Mouse (Mus musculus) olfactory bulb, adult 2 months (tissue): ENCODE results near the gene Klhl15. TPM values are rescaled to one million over a fixed set of nuclear protein-coding genes. Genes with fewer than 3 reads are reported as not detected.
"Not testable (repeated sequence)": the region's sequence is repeated elsewhere in the genome, so short reads cannot be mapped to it uniquely, and the experiment has no call there.

Experiments used
- H3K27ac ChIP-seq: fragments of 200-500 bp; 2 replicates; pipeline ENCODE4 v1.5.1; 2012; ENCODE audit warnings: low read depth, low read length; ENCODE audit not compliant: insufficient read depth
- H3K4me1 ChIP-seq: fragments of 200-500 bp; 2 replicates; pipeline ENCODE4 v1.6.1; 2012; ENCODE audit warnings: low read length; ENCODE audit not compliant: control insufficient read depth, insufficient read depth
- H3K4me3 ChIP-seq: fragments of 200-500 bp; 2 replicates; pipeline ENCODE4 v1.5.1; 2012; ENCODE audit warnings: mild to moderate bottlenecking, low read depth, low read length, moderate library complexity; ENCODE audit not compliant: insufficient read depth
- CTCF ChIP-seq: fragments of 200-500 bp; IDR thresholded peaks from 2 replicates; pipeline ENCODE4 v1.5.1; 2012; ENCODE audit warnings: low read depth, mild to moderate bottlenecking, low read length, moderate library complexity; ENCODE audit not compliant: insufficient read depth
- POLR2A ChIP-seq: fragments of 200-500 bp; IDR thresholded peaks from 2 replicates; pipeline ENCODE4 v1.6.1; 2012; ENCODE audit warnings: mild to moderate bottlenecking, low read depth, low read length, moderate library complexity; ENCODE audit not compliant: insufficient read depth
- WGBS: fragments of 180-500 bp; shearing (Covaris S2); methylation state at CpG from one replicate; pipeline ENCODE4 v1.1.7; 2018; 5-methylcytosine and 5-hydroxymethylcytosine counted together
- polyA plus RNA-seq: library from polyadenylated mRNA; stranded (reverse); fragments of >200 nt; gene quantifications from 2 replicates; pipeline ENCODE4 v1.2.4, GENCODE M21; 2012; ENCODE audit warnings: low replicate concordance; ENCODE audit not compliant: missing spikeins, insufficient read depth, insufficient read length

Gene Klhl15
- polyA plus RNA-seq: not detected in 2 replicates

DNA sequence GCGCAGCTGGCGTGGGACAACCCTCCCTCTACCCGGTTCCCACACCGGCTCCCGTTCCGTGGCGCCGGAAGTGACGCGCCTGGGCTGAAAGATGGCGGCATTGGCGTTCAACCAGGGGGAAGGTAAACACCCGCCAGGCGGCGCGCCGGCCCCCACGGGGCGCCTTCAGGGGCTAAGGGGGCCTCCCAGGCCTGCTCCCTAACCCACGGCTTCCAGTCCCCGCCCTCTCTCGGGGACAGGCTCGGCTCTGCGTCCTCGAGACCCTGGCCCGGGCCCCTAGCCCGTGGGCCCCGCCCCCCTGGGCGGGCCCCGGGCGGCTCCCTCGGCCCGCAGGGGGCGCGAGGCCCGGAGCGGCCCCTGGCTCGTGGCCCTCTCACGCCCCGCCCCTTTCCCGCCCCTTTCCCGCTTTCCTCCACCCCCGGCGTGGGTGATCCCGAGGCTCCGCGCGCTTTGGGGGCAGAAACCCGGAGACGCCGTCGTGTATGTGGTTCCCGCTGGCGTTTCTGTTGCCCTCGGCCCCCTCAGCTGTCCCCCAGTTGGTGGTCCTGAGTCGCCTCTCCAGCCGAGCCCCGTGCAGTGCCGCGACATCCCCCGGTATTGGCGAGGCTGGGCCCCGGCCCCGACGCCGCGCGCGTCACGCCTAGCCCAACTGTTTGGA is at the start of gene Klhl15:
TSS of gene Klhl15 (plus strand) at position 68 of the 658 bp plus-strand sequence.
- peak within 1 kb of the TSS; percentile 80 for H3K27ac ChIP-seq
- 0 out of 2 replicates have a peak, but pooled peaks have one; percentile 21 for TF ChIP-seq CTCF
- no peak; the same call in 1 of the 2 replicates for TF ChIP-seq POLR2A
- no peaks in the 10 kb centered on the region for H3K4me1 ChIP-seq
- peak within 1 kb of the TSS; percentile 94 for H3K4me3 ChIP-seq
- WGBS: 5% methylated on average over 51 of the region's 70 CpGs

GRCm38 (mm10) chrX:94185156-94185555 is 49.2 kb upstream of the Klhl15 start:
- WGBS: 43% methylated on average over 1 of the region's 1 CpGs
- no peak overlapping the region for H3K27ac ChIP-seq
- TF ChIP-seq CTCF (no peak), POLR2A (no peak)
- H3K4me3 ChIP-seq: no peak overlapping the region
- H3K4me1 ChIP-seq: no peaks in the 10 kb centered on the region

- WGBS: 74% methylated on average over 4 of the region's 4 CpGs
- not testable (repeated sequence) for H3K4me3 ChIP-seq, H3K27ac ChIP-seq, H3K4me1 ChIP-seq
These were observed 40.5 kb upstream of the Klhl15 start for GRCm38 (mm10) chrX:94193901-94194300.

- TF ChIP-seq CTCF (no peak), POLR2A (no peak)
- H3K4me1 ChIP-seq: no peaks in the 10 kb centered on the region
- H3K4me3 ChIP-seq: no peak overlapping the region
- WGBS: 83% methylated on average over 5 of the region's 5 CpGs
- H3K27ac ChIP-seq: no peak overlapping the region
These were observed 36.6 kb upstream of the Klhl15 start for GRCm38 (mm10) chrX:94197789-94198188.

- TF ChIP-seq CTCF (no peak), POLR2A (no peak)
- no peaks in the 10 kb centered on the region for H3K4me1 ChIP-seq
- WGBS: 0% methylated on average over 12 of the region's 12 CpGs
- 0 out of 2 replicates have a peak overlapping the region, but pooled peaks have one; percentile 24 for H3K27ac ChIP-seq
- H3K4me3 ChIP-seq: peak overlapping the region; percentile 61
These were observed 22.2 kb upstream of the Klhl15 start for GRCm38 (mm10) chrX:94212264-94212596.

DNA sequence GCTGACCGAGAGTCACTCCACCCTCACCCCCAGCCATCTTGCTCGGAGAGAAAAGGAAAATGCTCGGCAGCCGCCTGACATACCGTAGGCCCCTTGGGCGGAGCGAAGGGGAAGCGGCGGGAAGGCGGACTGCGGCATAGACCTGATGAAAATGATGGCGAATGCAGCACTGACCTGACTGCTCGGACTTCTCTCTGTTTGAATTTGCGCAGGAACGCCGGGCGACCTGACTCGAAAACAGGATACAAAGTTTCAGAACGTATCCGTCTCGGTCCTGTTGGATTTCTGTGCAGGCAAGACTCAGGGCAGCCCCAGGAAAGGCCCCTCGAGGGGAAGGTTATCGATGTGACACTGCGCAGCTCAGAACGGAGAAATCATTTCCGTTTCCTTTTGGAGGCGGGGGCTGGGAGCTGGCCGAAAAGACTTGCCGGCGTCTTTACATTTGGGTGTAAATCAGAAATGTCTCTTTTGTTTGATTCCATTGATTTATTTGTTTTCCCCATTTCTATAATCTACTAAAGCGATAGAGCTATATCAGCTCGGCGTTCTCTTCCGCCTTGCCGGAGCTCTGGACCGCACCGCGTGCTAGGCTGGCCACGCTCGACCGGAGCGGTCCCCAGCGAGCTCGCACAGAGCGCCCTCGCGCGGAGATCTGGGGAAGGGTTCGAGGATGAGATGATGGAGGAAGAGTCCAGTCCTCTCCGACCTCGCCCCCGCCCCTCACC is 21.6 kb upstream of the Klhl15 start, which contains the start of gene Eif2s3x:
TSS of gene Eif2s3x (minus strand) at position 266 of the 725 bp plus-strand sequence.
- TF ChIP-seq POLR2A (no peak; the same call in 1 of the 2 replicates), CTCF (peak; percentile 67; the same call in 1 of the 2 replicates)
- WGBS: under 1% methylated on average over 52 of the region's 52 CpGs
- H3K27ac ChIP-seq: peak within 1 kb of the TSS; percentile 96
- H3K4me3 ChIP-seq: peak within 1 kb of the TSS; percentile 61
- no peaks in the 10 kb centered on the region for H3K4me1 ChIP-seq

- H3K4me3 ChIP-seq: peak overlapping the region; percentile 61; the same call in 1 of the 2 replicates
- TF ChIP-seq CTCF (no peak), POLR2A (no peak)
- peak overlapping the region; percentile 62; the same call in 1 of the 2 replicates for H3K27ac ChIP-seq
- 2% methylated on average over 7 of the region's 7 CpGs for WGBS
- H3K4me1 ChIP-seq: no peaks in the 10 kb centered on the region
These were observed 21.0 kb upstream of the Klhl15 start for GRCm38 (mm10) chrX:94213384-94213783.

GRCm38 (mm10) chrX:94233432-94233831 is 967 bp upstream of the Klhl15 start:
- no peaks in the 10 kb centered on the region for H3K4me1 ChIP-seq
- TF ChIP-seq POLR2A (no peak), CTCF (no peak)
- H3K27ac ChIP-seq: no peak overlapping the region
- 34% methylated on average over 5 of the region's 5 CpGs for WGBS
- no peak overlapping the region for H3K4me3 ChIP-seq

GRCm38 (mm10) chrX:94233936-94234531 is 365 bp upstream of the Klhl15 start:
- H3K4me1 ChIP-seq: no peaks in the 10 kb centered on the region
- H3K4me3 ChIP-seq: peak overlapping the region; percentile 94
- peak overlapping the region; percentile 73; the same call in 1 of the 2 replicates for H3K27ac ChIP-seq
- 11% methylated on average over 25 of the region's 25 CpGs for WGBS
- TF ChIP-seq CTCF: no peak
- TF ChIP-seq POLR2A: no peak
